Mouse (Mus musculus): ENCODE measurements at regions not wholly inside any gene's neighbourhood (a gene's known extent, or its start where the extent isn't known, plus 50 kb on each side); places are given as distances from the start of the nearest gene placed in this dataset.

DNA sequence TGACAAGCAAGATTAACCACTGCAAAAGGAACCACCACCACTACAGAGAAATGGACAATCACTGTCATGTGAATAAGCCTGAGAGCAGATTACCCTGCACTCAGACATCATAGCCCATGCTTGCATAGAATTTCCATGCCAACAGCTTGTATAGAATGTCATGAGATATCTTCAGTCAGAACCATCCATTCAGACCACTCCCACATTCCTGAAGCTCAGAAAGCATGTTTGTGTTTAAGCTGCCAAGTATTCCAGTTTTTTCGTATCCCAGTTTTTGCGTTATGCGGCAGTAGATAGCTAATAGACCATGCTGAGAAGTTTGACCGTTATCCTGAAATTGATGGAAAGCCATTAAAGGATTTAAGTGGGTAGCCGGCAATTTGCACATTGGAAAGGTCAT, 155.8 kb upstream of the Snx19 start:
- TF ChIP-seq EP300 (IDR thresholded peaks at IDR 0.05; ENCODE audit: low read depth) (no peak), CTCF (IDR thresholded peaks at IDR 0.05; ENCODE audit: low read depth) (no peak)
- Histone ChIP-seq H3K27me3 (ENCODE audit: control insufficient read depth, insufficient read depth, low read length) (no peaks in the 10 kb centered on the region), H3K36me3 (replicated peaks; ENCODE audit: control insufficient read depth, insufficient read depth, low read length) (no peaks in the 10 kb centered on the region), H3K9ac (replicated peaks; ENCODE audit: low read depth, low read length) (no peak overlapping the region), H3K4me2 (ENCODE audit: low read depth, low read length) (no peak overlapping the region), H3K9me3 (replicated peaks; ENCODE audit: control insufficient read depth, low read length) (no peaks in the 10 kb centered on the region), H3K27ac (ENCODE audit: low read depth) (no peak overlapping the region), H3K4me3 (ENCODE audit: low read depth, low read length) (no peak overlapping the region), H3K4me1 (ENCODE audit: control insufficient read depth, insufficient read depth) (no peaks in the 10 kb centered on the region)
- no peak for DNase-seq (ENCODE audit: low spot score)
- ATAC-seq (ENCODE audit: insufficient read depth, low read depth): no peak
- 59% methylated on average over 5 of the region's 5 CpGs for WGBS

GRCm38 (mm10) chr9:30273836-30274235, 153.1 kb upstream of the Snx19 start:
- TF ChIP-seq CTCF (IDR thresholded peaks at IDR 0.05; ENCODE audit: low read depth): no peak
- TF ChIP-seq EP300 (IDR thresholded peaks at IDR 0.05; ENCODE audit: low read depth): no peak
- Histone ChIP-seq H3K4me3 (ENCODE audit: low read depth, low read length) (no peak overlapping the region), H3K4me1 (ENCODE audit: control insufficient read depth, insufficient read depth) (no peaks in the 10 kb centered on the region), H3K36me3 (replicated peaks; ENCODE audit: control insufficient read depth, insufficient read depth, low read length) (no peaks in the 10 kb centered on the region), H3K27me3 (ENCODE audit: control insufficient read depth, insufficient read depth, low read length) (no peaks in the 10 kb centered on the region), H3K4me2 (ENCODE audit: low read depth, low read length) (no peak overlapping the region), H3K27ac (ENCODE audit: low read depth) (no peak overlapping the region), H3K9ac (replicated peaks; ENCODE audit: low read depth, low read length) (no peak overlapping the region), H3K9me3 (replicated peaks; ENCODE audit: control insufficient read depth, low read length) (no peaks in the 10 kb centered on the region)
- WGBS: 58% methylated on average over 4 of the region's 4 CpGs
- no peak for ATAC-seq (ENCODE audit: insufficient read depth, low read depth)
- no peak for DNase-seq (ENCODE audit: low spot score)

GRCm38 (mm10) chr9:30278231-30278630, 148.7 kb upstream of the Snx19 start:
- Histone ChIP-seq H3K9me3 (replicated peaks; ENCODE audit: control insufficient read depth, low read length) (no peaks in the 10 kb centered on the region), H3K4me2 (ENCODE audit: low read depth, low read length) (no peak overlapping the region), H3K36me3 (replicated peaks; ENCODE audit: control insufficient read depth, insufficient read depth, low read length) (no peaks in the 10 kb centered on the region), H3K4me3 (ENCODE audit: low read depth, low read length) (no peak overlapping the region), H3K27me3 (ENCODE audit: control insufficient read depth, insufficient read depth, low read length) (no peaks in the 10 kb centered on the region), H3K4me1 (ENCODE audit: control insufficient read depth, insufficient read depth) (no peaks in the 10 kb centered on the region), H3K9ac (replicated peaks; ENCODE audit: low read depth, low read length) (no peak overlapping the region), H3K27ac (ENCODE audit: low read depth) (no peak overlapping the region)
- WGBS: 44% methylated on average over 1 of the region's 1 CpGs
- TF ChIP-seq CTCF (IDR thresholded peaks at IDR 0.05; ENCODE audit: low read depth) (no peak), EP300 (IDR thresholded peaks at IDR 0.05; ENCODE audit: low read depth) (no peak)
- ATAC-seq (ENCODE audit: insufficient read depth, low read depth) (no peak), DNase-seq (ENCODE audit: low spot score) (no peak)

DNA sequence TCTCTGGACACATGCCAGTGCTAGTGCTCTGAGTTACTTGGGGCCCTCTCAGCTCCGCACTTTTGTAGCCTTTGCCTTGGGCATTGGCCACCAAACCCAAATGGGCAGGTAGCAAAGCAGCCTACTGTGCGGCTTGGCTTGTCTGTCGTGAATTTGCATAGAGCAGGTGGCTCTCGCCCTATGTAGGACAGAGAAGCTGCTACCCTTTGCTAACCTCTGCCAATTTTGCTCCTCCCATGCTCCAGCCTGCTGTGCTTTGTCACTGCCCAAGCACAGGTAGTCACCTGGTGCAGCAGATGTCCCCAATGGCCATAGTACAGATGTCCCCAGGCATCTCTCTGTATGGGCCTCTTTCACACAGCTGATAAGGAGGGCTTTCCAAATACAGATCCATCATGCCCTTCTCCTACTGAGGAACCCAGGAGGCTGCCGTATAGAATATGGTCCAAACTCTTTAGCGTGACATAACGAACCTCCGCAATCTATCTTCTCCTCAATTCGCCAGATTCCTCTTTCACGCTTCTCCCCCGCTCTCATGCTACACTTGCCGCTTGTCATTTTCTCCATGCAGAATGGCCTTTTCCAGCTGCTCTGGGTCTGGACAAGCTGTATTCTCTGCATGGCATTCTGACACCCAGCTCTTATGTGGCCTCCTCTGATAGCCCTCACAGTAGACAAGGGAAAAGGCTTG, 143.7 kb upstream of the Snx19 start:
- DNase-seq (ENCODE audit: low spot score) (no peak), ATAC-seq (ENCODE audit: insufficient read depth, low read depth) (no peak)
- H3K4me1 ChIP-seq (ENCODE audit: control insufficient read depth, insufficient read depth): no peaks in the 10 kb centered on the region
- TF ChIP-seq EP300 (IDR thresholded peaks at IDR 0.05; ENCODE audit: low read depth) (no peak), CTCF (IDR thresholded peaks at IDR 0.05; ENCODE audit: low read depth) (no peak)
- no peaks in the 10 kb centered on the region for H3K9me3 ChIP-seq (replicated peaks; ENCODE audit: control insufficient read depth, low read length)
- H3K4me2 ChIP-seq (ENCODE audit: low read depth, low read length): no peak overlapping the region
- H3K27me3 ChIP-seq (ENCODE audit: control insufficient read depth, insufficient read depth, low read length): no peaks in the 10 kb centered on the region
- 85% methylated on average over 12 of the region's 12 CpGs for WGBS
- no peaks in the 10 kb centered on the region for H3K36me3 ChIP-seq (replicated peaks; ENCODE audit: control insufficient read depth, insufficient read depth, low read length)
- H3K27ac ChIP-seq (ENCODE audit: low read depth): no peak overlapping the region
- H3K4me3 ChIP-seq (ENCODE audit: low read depth, low read length): no peak overlapping the region
- H3K9ac ChIP-seq (replicated peaks; ENCODE audit: low read depth, low read length): no peak overlapping the region

DNA sequence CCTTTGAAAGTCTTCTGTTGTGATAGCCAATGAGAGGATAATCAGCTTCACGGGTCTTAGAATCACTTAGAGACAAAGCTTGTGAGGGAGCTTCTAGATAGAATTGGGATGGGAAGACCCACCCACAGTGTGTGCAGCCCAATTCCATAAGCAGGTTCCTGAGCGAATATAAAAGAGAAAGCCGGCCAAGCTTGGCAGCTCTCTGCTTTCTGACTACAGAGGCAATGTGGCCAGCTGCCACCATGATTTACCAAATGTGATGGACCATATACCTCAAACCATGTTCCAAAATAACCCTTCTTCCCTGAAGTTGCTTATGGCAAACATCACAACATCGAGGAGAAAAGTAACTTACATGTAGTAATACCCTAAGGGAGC, 143.1 kb upstream of the Snx19 start:
- no peak for ATAC-seq (ENCODE audit: insufficient read depth, low read depth)
- H3K4me3 ChIP-seq (ENCODE audit: low read depth, low read length): no peak overlapping the region
- H3K9me3 ChIP-seq (replicated peaks; ENCODE audit: control insufficient read depth, low read length): no peaks in the 10 kb centered on the region
- no peaks in the 10 kb centered on the region for H3K36me3 ChIP-seq (replicated peaks; ENCODE audit: control insufficient read depth, insufficient read depth, low read length)
- no peak overlapping the region for H3K4me2 ChIP-seq (ENCODE audit: low read depth, low read length)
- no peak overlapping the region for H3K9ac ChIP-seq (replicated peaks; ENCODE audit: low read depth, low read length)
- no peak overlapping the region for H3K27ac ChIP-seq (ENCODE audit: low read depth)
- no peaks in the 10 kb centered on the region for H3K4me1 ChIP-seq (ENCODE audit: control insufficient read depth, insufficient read depth)
- H3K27me3 ChIP-seq (ENCODE audit: control insufficient read depth, insufficient read depth, low read length): no peaks in the 10 kb centered on the region
- no peak for TF ChIP-seq CTCF (IDR thresholded peaks at IDR 0.05; ENCODE audit: low read depth)
- TF ChIP-seq EP300 (IDR thresholded peaks at IDR 0.05; ENCODE audit: low read depth): no peak
- WGBS: 67% methylated on average over 4 of the region's 4 CpGs
- no peak for DNase-seq (ENCODE audit: low spot score)
